Mouse (Mus musculus) intestine, embryonic 15.5 days (tissue): ENCODE results near the gene Arrdc4. TPM values are rescaled to one million over a fixed set of nuclear protein-coding genes. Genes with fewer than 3 reads are reported as not detected.

Experiments used
- ATAC-seq: fragments of 200-750 bp; cut with Nextera tagmentation; 2 replicates; pipeline ENCODE4 v1.8.0; 2017; ENCODE audit warnings: moderate TSS enrichment, moderate library complexity
- H3K27ac ChIP-seq: fragments of 300-500 bp; sonication (generic); 2 replicates; pipeline ENCODE4 v1.5.1; 2015; ENCODE audit warnings: mild to moderate bottlenecking, inconsistent platforms
- H3K27me3 ChIP-seq: fragments of 300-500 bp; sonication (generic); replicated peaks from 2 replicates; pipeline ENCODE4 v1.6.1; 2015; ENCODE audit warnings: inconsistent platforms
- H3K36me3 ChIP-seq: fragments of 300-500 bp; sonication (generic); 2 replicates; pipeline ENCODE4 v1.6.1; 2015; ENCODE audit warnings: inconsistent platforms
- H3K4me1 ChIP-seq: fragments of 300-500 bp; sonication (generic); replicated peaks from 2 replicates; pipeline ENCODE4 v1.6.1; 2015; ENCODE audit warnings: inconsistent platforms
- H3K4me2 ChIP-seq: fragments of 300-500 bp; sonication (generic); replicated peaks from 2 replicates; pipeline ENCODE4 v1.6.1; 2015; ENCODE audit warnings: mild to moderate bottlenecking, inconsistent platforms
- H3K4me3 ChIP-seq: fragments of 300-500 bp; sonication (generic); replicated peaks from 2 replicates; pipeline ENCODE4 v1.5.1; 2015; ENCODE audit warnings: inconsistent platforms
- H3K9ac ChIP-seq: fragments of 300-500 bp; sonication (generic); 2 replicates; pipeline ENCODE4 v1.6.1; 2015; ENCODE audit warnings: inconsistent platforms
- H3K9me3 ChIP-seq: fragments of 300-500 bp; sonication (generic); 2 replicates; pipeline ENCODE4 v1.6.1; 2016; ENCODE audit warnings: inconsistent platforms
- WGBS: fragments of 180-500 bp; shearing (Covaris S2); methylation state at CpG from one replicate; pipeline ENCODE4 v1.1.7; 2015; 5-methylcytosine and 5-hydroxymethylcytosine counted together
- polyA plus RNA-seq: library from polyadenylated mRNA; unstranded; fragments of >200 nt; fragmentation: Nextera tagmentation; extraction: Ambion mirVana; gene quantifications from 2 replicates; pipeline ENCODE4 v1.2.1, GENCODE M21; 2015

Gene Arrdc4
- polyA plus RNA-seq, 1 experiment from 2014 or later, result 28.2 TPM

DNA sequence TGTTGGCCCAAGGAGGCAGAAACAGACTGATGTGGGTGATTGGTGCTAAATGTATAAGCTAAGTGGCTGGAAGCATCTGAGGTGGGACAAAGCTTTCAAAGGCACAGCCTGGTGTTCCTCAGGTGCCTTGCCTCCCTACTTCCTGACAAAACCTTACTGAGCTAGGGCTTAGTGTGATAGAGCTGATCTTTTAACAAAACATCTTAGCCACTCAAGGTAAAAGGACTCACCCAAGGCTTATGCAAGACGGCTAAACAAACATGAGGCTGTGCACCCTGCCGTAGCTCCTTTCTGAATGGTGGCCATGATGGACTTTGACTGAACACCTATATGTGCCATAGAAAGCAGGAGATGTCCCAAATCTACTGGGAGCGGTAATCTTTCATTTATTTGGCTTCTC lies 51.7 kb downstream of the Arrdc4 start:
- no peak overlapping the region; the same call in 1 of the 2 replicates for H3K4me2 ChIP-seq
- H3K4me3 ChIP-seq, result no peak overlapping the region
- 0 out of 2 replicates have a peak, but pooled peaks cover 2% of the 10 kb centered on the region for H3K4me1 ChIP-seq
- peak overlapping the region; percentile 58; the same call in 1 of the 2 replicates for H3K27ac ChIP-seq
- H3K9me3 ChIP-seq, result no peaks in the 10 kb centered on the region
- no peak overlapping the region for H3K9ac ChIP-seq
- H3K27me3 ChIP-seq, result no peaks in the 10 kb centered on the region
- 77% methylated on average over 3 of the region's 3 CpGs for WGBS
- ATAC-seq, result no peak; the same call in 1 of the 2 replicates
- no peaks in the 10 kb centered on the region for H3K36me3 ChIP-seq

GRCm38 (mm10) chr7:68696908-68697307 lies 52.1 kb downstream of the Arrdc4 start:
- Histone ChIP-seq H3K27ac (peak overlapping the region; percentile 58; the same call in 1 of the 2 replicates), H3K27me3 (no peaks in the 10 kb centered on the region), H3K36me3 (no peaks in the 10 kb centered on the region), H3K4me3 (no peak overlapping the region), H3K9me3 (no peaks in the 10 kb centered on the region), H3K4me2 (no peak overlapping the region; the same call in 1 of the 2 replicates), H3K9ac (no peak overlapping the region), H3K4me1 (0 out of 2 replicates have a peak, but pooled peaks cover 2% of the 10 kb centered on the region)
- WGBS, result 25% methylated on average over 6 of the region's 6 CpGs
- ATAC-seq, result peak; percentile 89

- H3K9ac ChIP-seq, result no peak overlapping the region
- H3K36me3 ChIP-seq, result no peaks in the 10 kb centered on the region
- ATAC-seq, result no peak
- 0 out of 2 replicates have a peak, but pooled peaks cover 2% of the 10 kb centered on the region for H3K4me1 ChIP-seq
- 75% methylated on average over 5 of the region's 5 CpGs for WGBS
- H3K4me2 ChIP-seq, result no peak overlapping the region
- no peak overlapping the region for H3K4me3 ChIP-seq
- H3K27ac ChIP-seq, result no peak overlapping the region
- no peaks in the 10 kb centered on the region for H3K27me3 ChIP-seq
- no peaks in the 10 kb centered on the region for H3K9me3 ChIP-seq
Measured at GRCm38 (mm10) chr7:68696446-68696845, 52.6 kb downstream of the Arrdc4 start.

DNA sequence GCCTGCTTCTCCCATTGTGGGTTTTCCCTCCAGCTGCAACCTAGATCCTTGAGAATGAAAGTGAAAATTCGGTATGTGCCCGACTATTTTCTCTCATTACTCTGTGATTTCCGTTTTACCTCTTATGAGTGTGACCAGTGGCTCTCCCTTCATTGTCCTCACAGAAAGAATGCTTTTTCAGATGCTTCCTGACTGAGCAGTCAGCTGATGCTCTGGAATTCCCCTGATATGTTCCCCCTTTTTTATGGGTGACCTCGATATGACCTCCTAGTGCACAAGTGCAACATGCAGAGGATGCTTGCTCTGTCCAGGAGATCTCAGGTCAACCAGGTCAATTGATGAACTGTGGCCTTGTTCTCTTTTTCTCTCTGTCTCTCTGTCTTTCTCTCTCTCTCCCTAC lies 56.3 kb downstream of the Arrdc4 start:
- Histone ChIP-seq H3K9ac (no peak overlapping the region), H3K9me3 (no peaks in the 10 kb centered on the region), H3K4me3 (no peak overlapping the region), H3K27ac (no peak overlapping the region), H3K4me2 (no peak overlapping the region), H3K36me3 (no peaks in the 10 kb centered on the region), H3K4me1 (0 out of 2 replicates have a peak, but pooled peaks cover 2% of the 10 kb centered on the region), H3K27me3 (no peaks in the 10 kb centered on the region)
- ATAC-seq, result no peak
- 58% methylated on average over 4 of the region's 4 CpGs for WGBS

DNA sequence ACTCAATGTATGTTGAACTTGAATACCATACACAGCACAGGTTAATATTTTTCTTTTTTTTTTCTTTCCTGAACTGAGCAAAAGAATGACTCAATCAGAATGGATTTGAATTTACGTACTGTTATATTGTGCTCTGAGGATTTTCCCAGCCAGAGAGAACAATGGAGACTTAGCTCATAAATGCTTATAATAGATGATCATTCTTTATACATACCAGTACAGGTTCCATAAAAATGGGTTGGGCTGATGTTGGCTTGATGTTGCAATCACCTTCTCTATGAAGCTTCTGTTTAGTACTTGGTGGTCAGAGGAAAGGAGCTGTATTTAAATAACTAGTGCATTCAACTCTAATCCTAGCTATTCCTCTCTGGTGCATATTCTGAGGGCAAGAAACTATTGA lies 57.6 kb downstream of the Arrdc4 start:
- ATAC-seq, result peak; percentile 79
- Histone ChIP-seq H3K9ac (no peak overlapping the region), H3K4me1 (no peaks in the 10 kb centered on the region; the same call in 1 of the 2 replicates), H3K27ac (no peak overlapping the region), H3K9me3 (no peaks in the 10 kb centered on the region), H3K27me3 (no peaks in the 10 kb centered on the region), H3K36me3 (no peaks in the 10 kb centered on the region), H3K4me3 (no peak overlapping the region), H3K4me2 (no peak overlapping the region)
- 73% methylated on average over 1 of the region's 1 CpGs for WGBS

DNA sequence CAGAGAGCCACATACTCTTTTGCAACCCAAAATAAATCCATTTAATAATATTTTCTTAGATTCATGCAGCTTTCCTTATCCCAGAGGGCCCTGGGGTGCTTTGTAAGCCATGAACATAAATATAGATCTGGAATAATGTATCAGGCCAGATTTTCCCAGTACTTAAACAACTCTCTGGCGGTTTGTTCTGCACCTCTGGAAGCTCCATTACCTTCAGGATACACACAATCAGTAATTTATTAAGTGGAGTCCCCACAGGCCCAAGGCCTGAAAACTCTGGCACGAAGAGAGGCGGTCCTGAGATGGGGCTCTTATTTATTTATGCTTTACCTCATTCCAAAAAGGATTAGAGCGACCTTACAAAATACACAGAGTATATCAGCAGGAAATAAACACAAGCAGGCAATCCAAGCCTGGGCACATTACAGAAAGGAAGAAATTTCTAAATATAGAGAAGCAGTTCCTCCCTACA lies 61.9 kb downstream of the Arrdc4 start:
- WGBS, result 20% methylated on average over 4 of the region's 4 CpGs
- no peaks in the 10 kb centered on the region for H3K36me3 ChIP-seq
- no peak for ATAC-seq

More for the DNA sequence above, 61.9 kb downstream of the Arrdc4 start:
- Histone ChIP-seq H3K9ac (no peak overlapping the region), H3K4me1 (no peaks in the 10 kb centered on the region; the same call in 1 of the 2 replicates), H3K4me3 (no peak overlapping the region), H3K9me3 (no peaks in the 10 kb centered on the region), H3K27ac (no peak overlapping the region), H3K27me3 (no peaks in the 10 kb centered on the region), H3K4me2 (no peak overlapping the region)
